Mouse (Mus musculus) adipocyte (in vitro differentiated cells): ENCODE measurements around the gene Gpat3.

ENCODE experiments used
- DNase-seq: peaks from one replicate; pipeline ENCODE4 v3.0.0-alpha.2; 2016; ENCODE audit warnings: low spot score

Gpat3 gene

GRCm38 (mm10) chr5:100861140-100861539 lies 15.6 kb downstream of the Gpat3 start:
- DNase-seq: no peak

DNA sequence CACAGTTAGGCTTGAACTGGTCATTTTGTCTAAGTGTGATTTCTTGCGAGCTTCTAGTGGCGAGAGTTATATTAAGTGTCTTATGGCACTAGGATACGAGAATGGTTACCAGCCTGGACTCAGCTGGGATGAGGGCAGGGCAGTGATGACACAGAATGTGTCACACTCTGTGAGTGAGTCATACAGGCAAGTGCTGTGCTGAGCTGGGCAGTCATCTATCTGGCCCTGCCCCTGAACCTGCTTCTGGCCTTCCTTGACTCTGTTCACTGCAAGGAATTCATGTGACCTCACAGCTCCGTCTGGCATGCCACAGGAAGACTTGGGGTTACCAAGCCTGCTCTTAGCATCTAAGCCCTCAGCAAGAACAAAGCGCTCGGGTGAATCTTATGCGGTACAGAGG lies 16.3 kb downstream of the Gpat3 start:
- peak; percentile 58 for DNase-seq

GRCm38 (mm10) chr5:100863091-100863490 lies 17.6 kb downstream of the Gpat3 start:
- DNase-seq: no peak

DNA sequence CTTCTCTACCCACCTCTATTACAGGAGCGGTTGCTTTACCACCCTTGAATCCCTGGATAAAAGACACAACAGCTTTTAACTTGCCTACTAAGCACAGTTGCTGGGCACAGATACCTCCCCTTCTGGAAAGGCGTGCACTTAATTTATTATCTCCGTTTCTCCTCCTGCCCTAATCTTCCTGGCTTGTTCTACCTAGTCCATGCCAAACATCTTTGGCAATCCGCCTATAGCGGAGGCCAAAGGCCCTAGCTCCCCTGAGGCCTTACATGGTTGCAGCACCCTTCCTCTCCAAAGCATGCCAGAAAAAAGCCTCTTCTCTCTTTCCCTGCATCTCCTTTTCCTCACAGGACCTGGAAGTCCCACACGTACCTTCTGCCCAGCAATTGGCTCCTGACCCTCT lies 18.9 kb downstream of the Gpat3 start:
- DNase-seq: peak; percentile 61

GRCm38 (mm10) chr5:100866183-100866582 lies 20.7 kb downstream of the Gpat3 start:
- peak; percentile 79 for DNase-seq

GRCm38 (mm10) chr5:100869197-100869895 lies 23.8 kb downstream of the Gpat3 start:
- no peak for DNase-seq

DNA sequence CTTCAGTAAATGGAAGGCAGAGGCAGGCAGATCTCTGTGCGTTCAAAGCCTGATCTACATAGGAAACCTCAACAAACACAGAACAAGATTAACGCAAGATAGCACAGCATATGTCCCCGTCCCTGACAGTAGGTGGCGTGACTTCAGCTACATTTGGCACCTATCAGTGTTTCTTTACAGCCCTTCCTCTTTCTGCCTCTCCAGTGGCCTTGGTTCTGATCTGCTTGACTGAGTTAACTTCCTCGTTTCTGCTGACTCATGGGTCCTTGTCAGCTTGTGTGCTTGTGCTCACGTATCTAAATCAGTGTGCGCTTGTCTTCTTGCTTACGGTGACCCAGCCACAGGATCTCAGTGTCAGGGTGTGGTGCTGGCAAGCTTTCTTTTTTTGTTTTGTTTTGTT lies 26.5 kb downstream of the Gpat3 start:
- no peak for DNase-seq

GRCm38 (mm10) chr5:100874721-100875120 lies 29.2 kb downstream of the Gpat3 start:
- DNase-seq: no peak

DNA sequence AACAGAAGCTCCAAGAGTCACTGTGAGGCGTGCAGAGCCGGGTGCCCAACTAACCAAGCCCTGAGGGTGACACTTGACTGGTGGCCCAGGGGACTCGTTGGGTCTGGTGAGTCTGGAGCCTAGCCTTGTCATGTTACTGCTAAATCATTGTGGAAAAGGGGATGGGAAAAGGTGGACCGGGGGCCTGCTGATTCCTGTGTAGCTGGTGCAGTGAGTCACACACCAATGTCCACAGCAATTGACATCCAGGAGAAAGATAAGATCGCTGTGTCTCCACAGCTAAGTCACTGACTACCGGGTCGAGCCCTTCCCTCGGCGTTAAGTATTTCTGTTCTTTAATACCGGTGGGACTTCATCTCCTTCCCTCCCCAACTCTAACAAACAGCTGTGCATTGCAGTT lies 29.7 kb downstream of the Gpat3 start:
- no peak for DNase-seq

DNA sequence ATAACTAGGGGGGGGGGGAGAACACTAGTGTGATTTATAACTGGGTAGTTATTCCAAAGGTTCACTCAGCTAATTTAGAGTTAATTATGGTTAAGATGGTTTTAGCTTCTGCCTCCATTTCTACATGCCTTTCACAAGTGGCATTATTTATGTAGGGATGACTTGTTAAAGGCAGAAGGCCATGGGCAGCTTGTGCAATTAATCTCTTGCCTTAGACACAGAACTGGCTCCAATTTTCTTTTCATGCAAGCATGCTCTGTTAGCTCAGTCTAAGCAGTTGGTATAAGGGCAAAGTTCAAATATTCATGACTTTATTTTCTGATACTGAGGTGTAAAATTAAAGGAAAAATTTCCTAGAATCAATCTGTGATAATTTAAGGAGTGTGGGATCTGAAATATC lies 31.5 kb downstream of the Gpat3 start:
- DNase-seq: peak; percentile 89

- no peak for DNase-seq
Observed at GRCm38 (mm10) chr5:100885216-100885615, 39.7 kb downstream of the Gpat3 start.

DNA sequence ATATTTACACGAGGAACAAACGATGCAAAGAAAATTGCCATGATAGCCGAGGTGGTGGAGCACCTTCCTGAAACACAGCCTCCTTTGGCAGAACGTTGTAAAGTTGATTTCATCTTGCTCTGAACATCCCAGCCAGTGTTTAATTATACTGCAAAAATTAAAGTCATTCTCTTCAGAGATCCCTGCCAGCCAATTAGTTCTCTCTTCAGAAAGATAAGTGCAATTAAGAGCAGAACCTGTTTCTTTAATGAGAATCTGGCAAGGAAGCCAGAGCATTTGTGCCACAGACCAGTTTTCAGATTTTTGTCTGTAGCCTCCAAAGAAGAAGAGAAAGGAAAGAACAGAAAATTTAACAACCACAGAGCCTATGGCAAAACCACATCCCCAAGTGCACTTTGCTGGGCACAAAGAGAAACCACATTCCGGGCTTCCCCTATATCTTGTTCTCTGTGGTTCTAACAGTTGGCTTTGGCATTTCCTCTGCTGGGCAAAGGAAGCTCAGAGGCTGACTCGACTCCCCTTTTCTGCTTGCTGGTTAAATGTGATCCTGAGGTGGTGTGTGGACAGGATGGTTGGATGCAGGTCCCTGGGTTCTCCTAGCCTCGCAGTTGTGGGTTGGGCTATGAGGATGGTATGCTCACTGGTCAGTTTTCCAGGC lies 40.9 kb downstream of the Gpat3 start:
- DNase-seq: no peak

DNA sequence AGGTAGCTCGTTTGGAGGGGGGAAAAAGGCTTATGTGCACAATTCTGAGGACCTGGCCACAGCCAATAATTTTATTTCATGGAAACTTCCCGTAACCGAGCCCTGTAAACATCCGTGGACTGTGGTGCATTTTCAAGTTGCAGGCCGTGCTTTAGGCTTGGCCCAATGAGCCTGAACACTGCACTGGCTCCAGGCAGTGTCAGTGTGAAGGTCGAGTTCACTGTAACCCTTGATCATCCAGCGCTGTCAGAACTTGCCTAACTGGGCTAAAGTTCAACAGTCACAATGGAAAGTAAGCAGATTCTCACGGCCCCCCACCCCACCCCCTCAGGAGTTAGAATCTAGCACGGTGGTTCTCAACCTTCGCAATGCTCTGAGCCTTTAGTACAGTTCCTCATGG lies 50.7 kb downstream of the Gpat3 start:
- DNase-seq: no peak

- no peak for DNase-seq
Observed at GRCm38 (mm10) chr5:100899745-100900489, 54.4 kb downstream of the Gpat3 start.

- no peak for DNase-seq
Observed at GRCm38 (mm10) chr5:100901046-100901445, 55.5 kb downstream of the Gpat3 start.

DNA sequence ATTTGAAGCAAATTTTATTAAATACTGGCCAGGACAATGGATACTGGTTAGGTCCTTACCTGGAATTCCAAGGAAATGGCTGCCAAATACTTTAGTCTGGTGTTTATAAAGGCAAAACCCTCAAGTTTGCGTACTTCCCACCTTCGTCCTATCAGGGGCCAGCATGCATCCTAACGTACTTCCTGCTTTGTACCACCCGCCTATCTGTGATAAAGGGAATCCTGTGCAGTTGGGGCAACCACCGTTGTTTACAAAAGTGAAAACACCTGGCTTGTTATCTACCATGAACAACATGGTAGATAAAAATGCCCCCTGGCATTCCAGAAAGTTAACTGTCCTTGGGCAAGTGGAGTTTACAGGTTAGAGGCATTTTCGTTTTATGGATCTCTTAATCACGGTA lies 63.0 kb downstream of the Gpat3 start:
- no peak for DNase-seq

GRCm38 (mm10) chr5:100908901-100909300 lies 63.4 kb downstream of the Gpat3 start:
- DNase-seq: no peak

DNA sequence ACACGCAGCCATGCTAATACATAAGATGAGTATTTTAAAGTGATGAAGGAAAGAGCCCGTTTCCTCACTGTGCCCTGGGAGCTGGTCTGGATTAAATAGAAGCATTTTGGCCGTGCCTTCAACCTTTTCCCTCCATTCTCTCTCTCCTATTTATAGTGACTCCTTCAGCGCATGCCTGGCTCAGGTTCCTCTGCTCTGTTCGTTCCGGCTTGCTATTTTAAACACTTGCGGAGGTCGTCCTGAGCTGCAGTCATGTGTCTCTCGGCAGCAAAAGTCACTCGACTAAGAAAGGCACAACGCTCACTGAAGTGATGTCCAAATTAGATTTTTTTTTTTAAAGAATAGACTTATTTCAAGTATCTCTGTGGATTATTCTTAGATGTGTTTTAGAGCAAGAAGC lies 64.2 kb downstream of the Gpat3 start:
- DNase-seq: no peak

DNA sequence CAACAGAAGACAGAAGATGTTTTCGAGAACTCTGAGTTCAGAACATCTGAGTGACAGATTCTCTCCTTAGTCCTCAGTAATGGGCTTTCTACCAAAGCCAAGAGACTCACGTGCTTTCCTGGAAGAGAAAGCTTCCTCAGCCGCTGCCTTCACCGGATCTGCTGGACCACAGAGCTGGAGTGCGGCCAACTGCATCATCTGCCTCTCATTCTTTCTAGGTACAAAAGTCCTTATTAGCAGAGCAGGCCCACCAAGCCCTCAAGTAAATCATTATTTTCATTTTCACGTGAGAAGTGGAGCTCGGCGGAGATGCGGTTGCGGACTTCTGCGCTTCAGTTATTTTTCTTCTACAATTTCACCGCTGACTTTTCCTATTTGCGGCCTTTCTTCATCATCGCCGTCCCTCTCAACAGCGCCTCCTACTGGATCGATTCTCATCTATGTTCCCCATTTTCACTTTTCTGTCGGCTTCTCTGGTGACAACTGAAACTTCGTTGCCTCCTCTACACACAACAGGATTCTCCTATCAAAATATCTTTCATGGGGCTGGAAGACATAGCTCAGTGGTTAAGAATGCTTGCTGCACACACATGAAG lies 66.1 kb downstream of the Gpat3 start:
- no peak for DNase-seq

DNA sequence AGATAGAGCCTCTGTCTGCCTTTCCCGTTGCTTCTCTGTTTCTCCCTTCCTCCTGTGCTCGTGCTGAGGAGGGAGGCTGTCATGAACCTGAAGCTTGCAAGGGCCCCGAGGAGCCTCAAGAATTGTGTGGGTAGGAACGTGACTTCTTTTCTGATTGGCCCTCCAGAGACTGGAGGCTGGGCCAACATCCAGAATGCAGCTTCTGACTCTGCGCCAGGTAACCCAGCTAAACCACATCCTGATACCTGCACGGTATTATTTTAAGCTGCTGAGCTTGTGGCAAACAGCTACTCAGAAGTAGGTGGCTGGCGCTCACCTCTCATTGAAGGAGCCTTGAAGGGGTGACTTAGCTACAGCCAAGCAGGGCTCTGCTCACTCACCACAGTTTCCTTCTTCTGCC lies 66.9 kb downstream of the Gpat3 start:
- no peak for DNase-seq

- no peak for DNase-seq
Observed at GRCm38 (mm10) chr5:100913274-100913673, 67.8 kb downstream of the Gpat3 start.

GRCm38 (mm10) chr5:100914989-100915388 lies 69.5 kb downstream of the Gpat3 start:
- DNase-seq: peak; percentile 89

- DNase-seq: no peak
Observed at GRCm38 (mm10) chr5:100915411-100915810, 69.9 kb downstream of the Gpat3 start.
